Mouse (Mus musculus) kidney, embryonic 15.5 days (tissue): ENCODE data around the gene Pip4k2a. TPM values are rescaled to one million over a fixed set of nuclear protein-coding genes. Genes with fewer than 3 reads are reported as not detected.
"Not testable (repeated sequence)": the region's sequence is repeated elsewhere in the genome, so short reads cannot be mapped to it uniquely, and the experiment has no call there.

ENCODE experiments used
- ATAC-seq: fragments of 200-750 bp; cut with Nextera tagmentation; replicated peaks from 2 replicates; pipeline ENCODE4 v1.8.0; 2017; ENCODE audit warnings: moderate TSS enrichment; ENCODE audit not compliant: low FRiP score
- H3K27ac ChIP-seq: fragments of 300-500 bp; sonication (generic); 2 replicates; pipeline ENCODE4 v1.5.1; 2015; ENCODE audit warnings: mild to moderate bottlenecking, inconsistent platforms
- H3K27me3 ChIP-seq: fragments of 300-500 bp; sonication (generic); 2 replicates; pipeline ENCODE4 v1.6.1; 2015; ENCODE audit warnings: inconsistent platforms
- H3K36me3 ChIP-seq: fragments of 300-500 bp; sonication (generic); 2 replicates; pipeline ENCODE4 v1.6.1; 2015; ENCODE audit warnings: inconsistent platforms
- H3K4me1 ChIP-seq: fragments of 300-500 bp; sonication (generic); 2 replicates; pipeline ENCODE4 v1.6.1; 2015; ENCODE audit warnings: inconsistent platforms
- H3K4me2 ChIP-seq: fragments of 300-500 bp; sonication (generic); 2 replicates; pipeline ENCODE4 v1.6.1; 2015; ENCODE audit warnings: moderate library complexity, mild to moderate bottlenecking, inconsistent platforms
- H3K4me3 ChIP-seq: fragments of 300-500 bp; sonication (generic); replicated peaks from 2 replicates; pipeline ENCODE4 v1.5.1; 2015; ENCODE audit warnings: mild to moderate bottlenecking, inconsistent platforms
- H3K9ac ChIP-seq: fragments of 300-500 bp; sonication (generic); 2 replicates; pipeline ENCODE4 v1.6.1; 2015; ENCODE audit warnings: mild to moderate bottlenecking, inconsistent platforms
- H3K9me3 ChIP-seq: fragments of 300-500 bp; sonication (generic); replicated peaks from 2 replicates; pipeline ENCODE4 v1.6.1; 2016; ENCODE audit warnings: inconsistent platforms
- WGBS: fragments of 180-500 bp; shearing (Covaris S2); methylation state at CpG from one replicate; pipeline ENCODE4 v1.1.7; 2015; ENCODE audit warnings: mixed read lengths; 5-methylcytosine and 5-hydroxymethylcytosine counted together
- polyA plus RNA-seq: library from polyadenylated mRNA; unstranded; fragments of >200 nt; fragmentation: Nextera tagmentation; extraction: Ambion mirVana; gene quantifications from 2 replicates; pipeline ENCODE4 v1.2.1, GENCODE M21; 2015

The Pip4k2a gene
- polyA plus RNA-seq, 1 experiment from 2014 or later = 13.2 TPM

GRCm38 (mm10) chr2:18903301-18904068 lies 94.4 kb downstream of the Pip4k2a start:
- 76% methylated on average over 9 of the region's 9 CpGs for WGBS
- peaks cover 25% of the 10 kb centered on the region for H3K36me3 ChIP-seq
- H3K9ac ChIP-seq = no peak overlapping the region
- H3K27ac ChIP-seq = no peak overlapping the region
- no peak for ATAC-seq
- H3K9me3 ChIP-seq = no peaks in the 10 kb centered on the region
- peaks cover 12% of the 10 kb centered on the region for H3K4me1 ChIP-seq
- H3K27me3 ChIP-seq = no peaks in the 10 kb centered on the region
- H3K4me2 ChIP-seq = no peak overlapping the region
- H3K4me3 ChIP-seq = no peak overlapping the region

- H3K4me1 ChIP-seq = peaks cover 28% of the 10 kb centered on the region
- no peaks in the 10 kb centered on the region for H3K9me3 ChIP-seq
- H3K36me3 ChIP-seq = peaks cover 22% of the 10 kb centered on the region
- H3K4me3 ChIP-seq = no peak overlapping the region
- 89% methylated on average over 4 of the region's 4 CpGs for WGBS
- H3K27ac ChIP-seq = no peak overlapping the region
- no peak overlapping the region for H3K4me2 ChIP-seq
- ATAC-seq = no peak
- no peak overlapping the region for H3K9ac ChIP-seq
- no peaks in the 10 kb centered on the region for H3K27me3 ChIP-seq
Observed at GRCm38 (mm10) chr2:18901133-18901532, 96.8 kb downstream of the Pip4k2a start.

- WGBS = 99% methylated on average over 2 of the region's 2 CpGs
- H3K4me3 ChIP-seq = no peak overlapping the region
- H3K36me3 ChIP-seq = peaks cover 18% of the 10 kb centered on the region
- H3K27me3 ChIP-seq = no peaks in the 10 kb centered on the region
- H3K4me1 ChIP-seq = peaks cover 33% of the 10 kb centered on the region
- H3K4me2 ChIP-seq = no peak overlapping the region
- H3K9ac ChIP-seq = no peak overlapping the region
- H3K27ac ChIP-seq = no peak overlapping the region
- ATAC-seq = no peak
- H3K9me3 ChIP-seq = no peaks in the 10 kb centered on the region
Observed at GRCm38 (mm10) chr2:18900635-18901034, 97.3 kb downstream of the Pip4k2a start.

GRCm38 (mm10) chr2:18897742-18898256 lies 100.1 kb downstream of the Pip4k2a start:
- Histone ChIP-seq H3K27me3 (no peaks in the 10 kb centered on the region), H3K4me1 (peaks cover 34% of the 10 kb centered on the region), H3K9ac (no peak overlapping the region), H3K27ac (peak overlapping the region; percentile 71), H3K36me3 (peaks cover 18% of the 10 kb centered on the region), H3K9me3 (no peaks in the 10 kb centered on the region), H3K4me2 (no peak overlapping the region), H3K4me3 (no peak overlapping the region)
- ATAC-seq = peak; percentile 30; the same call in 1 of the 2 replicates
- 11% methylated on average over 10 of the region's 10 CpGs for WGBS

GRCm38 (mm10) chr2:18896015-18896414 lies 101.9 kb downstream of the Pip4k2a start:
- Histone ChIP-seq H3K9me3 (no peaks in the 10 kb centered on the region), H3K9ac (no peak overlapping the region), H3K4me1 (peaks cover 47% of the 10 kb centered on the region), H3K27me3 (no peaks in the 10 kb centered on the region), H3K4me3 (no peak overlapping the region), H3K27ac (peak overlapping the region; percentile 76; the same call in 1 of the 2 replicates), H3K36me3 (peaks cover 7% of the 10 kb centered on the region), H3K4me2 (no peak overlapping the region)
- peak; percentile 84 for ATAC-seq
- WGBS = 16% methylated on average over 6 of the region's 6 CpGs

GRCm38 (mm10) chr2:18893336-18893735 lies 104.6 kb downstream of the Pip4k2a start:
- not testable (repeated sequence) for ATAC-seq, H3K36me3 ChIP-seq, H3K27ac ChIP-seq, H3K4me3 ChIP-seq, H3K9me3 ChIP-seq, H3K9ac ChIP-seq, H3K27me3 ChIP-seq, H3K4me2 ChIP-seq
- H3K4me1 ChIP-seq = peaks cover 38% of the 10 kb centered on the region
- 94% methylated on average over 1 of the region's 1 CpGs for WGBS

- no peak overlapping the region for H3K9ac ChIP-seq
- H3K9me3 ChIP-seq = no peaks in the 10 kb centered on the region
- H3K4me2 ChIP-seq = no peak overlapping the region
- H3K4me1 ChIP-seq = peaks cover 26% of the 10 kb centered on the region
- ATAC-seq = 0 out of 2 replicates have a peak, but pooled peaks have one; percentile 20
- no peaks in the 10 kb centered on the region for H3K36me3 ChIP-seq
- WGBS = 68% methylated on average over 10 of the region's 10 CpGs
- H3K27me3 ChIP-seq = no peaks in the 10 kb centered on the region
- H3K27ac ChIP-seq = peak overlapping the region; percentile 29; the same call in 1 of the 2 replicates
- no peak overlapping the region for H3K4me3 ChIP-seq
Observed at GRCm38 (mm10) chr2:18891991-18892537, 105.9 kb downstream of the Pip4k2a start.

- Histone ChIP-seq H3K4me3 (no peak overlapping the region), H3K4me1 (peaks cover 14% of the 10 kb centered on the region), H3K9ac (no peak overlapping the region), H3K4me2 (no peak overlapping the region), H3K36me3 (no peaks in the 10 kb centered on the region), H3K27ac (no peak overlapping the region), H3K9me3 (no peaks in the 10 kb centered on the region), H3K27me3 (no peaks in the 10 kb centered on the region)
- 53% methylated on average over 11 of the region's 11 CpGs for WGBS
- ATAC-seq = no peak
Observed at GRCm38 (mm10) chr2:18890227-18891001, 107.5 kb downstream of the Pip4k2a start.

GRCm38 (mm10) chr2:18884277-18884676 lies 113.6 kb downstream of the Pip4k2a start:
- H3K9me3 ChIP-seq = no peaks in the 10 kb centered on the region
- no peaks in the 10 kb centered on the region for H3K27me3 ChIP-seq
- 88% methylated on average over 3 of the region's 3 CpGs for WGBS
- H3K9ac ChIP-seq = no peak overlapping the region
- no peaks in the 10 kb centered on the region for H3K4me1 ChIP-seq
- no peak overlapping the region for H3K27ac ChIP-seq
- no peak for ATAC-seq
- H3K36me3 ChIP-seq = 0 out of 2 replicates have a peak, but pooled peaks cover 4% of the 10 kb centered on the region
- H3K4me3 ChIP-seq = no peak overlapping the region
- H3K4me2 ChIP-seq = no peak overlapping the region

GRCm38 (mm10) chr2:18874626-18875025 lies 123.3 kb downstream of the Pip4k2a start:
- Histone ChIP-seq H3K4me1 (no peaks in the 10 kb centered on the region), H3K4me3 (no peak overlapping the region), H3K4me2 (no peak overlapping the region), H3K27ac (no peak overlapping the region), H3K9ac (no peak overlapping the region), H3K36me3 (peaks cover 19% of the 10 kb centered on the region), H3K27me3 (no peaks in the 10 kb centered on the region), H3K9me3 (no peaks in the 10 kb centered on the region)
- 96% methylated on average over 7 of the region's 7 CpGs for WGBS
- no peak for ATAC-seq

GRCm38 (mm10) chr2:18874063-18874462 lies 123.9 kb downstream of the Pip4k2a start:
- WGBS = 88% methylated on average over 8 of the region's 8 CpGs
- H3K27me3 ChIP-seq = no peaks in the 10 kb centered on the region
- peaks cover 19% of the 10 kb centered on the region for H3K36me3 ChIP-seq
- H3K9me3 ChIP-seq = no peaks in the 10 kb centered on the region
- no peak overlapping the region for H3K4me2 ChIP-seq
- no peak for ATAC-seq
- no peaks in the 10 kb centered on the region for H3K4me1 ChIP-seq
- H3K9ac ChIP-seq = no peak overlapping the region
- H3K27ac ChIP-seq = no peak overlapping the region
- H3K4me3 ChIP-seq = no peak overlapping the region

- H3K9ac ChIP-seq = no peak overlapping the region
- no peak for ATAC-seq
- 71% methylated on average over 3 of the region's 3 CpGs for WGBS
- no peaks in the 10 kb centered on the region for H3K27me3 ChIP-seq
- H3K27ac ChIP-seq = no peak overlapping the region
- peaks cover 19% of the 10 kb centered on the region for H3K36me3 ChIP-seq
- H3K4me2 ChIP-seq = no peak overlapping the region
- no peaks in the 10 kb centered on the region for H3K4me1 ChIP-seq
- H3K4me3 ChIP-seq = no peak overlapping the region
- no peaks in the 10 kb centered on the region for H3K9me3 ChIP-seq
Observed at GRCm38 (mm10) chr2:18873440-18873839, 124.5 kb downstream of the Pip4k2a start.
